Mouse (Mus musculus) forebrain, embryonic 10.5 days (tissue): ENCODE results near the gene Mest. TPM values are rescaled to one million over a fixed set of nuclear protein-coding genes. Genes with fewer than 3 reads are reported as not detected.

ENCODE experiments used
- DNase-seq: peaks from one replicate; pipeline ENCODE4 v3.0.0-alpha.2; 2017; ENCODE audit warnings: low spot score; ENCODE audit errors: extremely low spot score
- H3K27ac ChIP-seq: fragments of 300-500 bp; sonication (generic); 2 replicates; pipeline ENCODE4 v1.5.1; 2016; ENCODE audit warnings: mild to moderate bottlenecking
- H3K27me3 ChIP-seq: fragments of 300-500 bp; sonication (generic); 2 replicates; pipeline ENCODE4 v1.6.1; 2016; ENCODE audit warnings: mild to moderate bottlenecking; ENCODE audit not compliant: poor library complexity, severe bottlenecking
- H3K36me3 ChIP-seq: fragments of 300-500 bp; sonication (generic); replicated peaks from 2 replicates; pipeline ENCODE4 v1.6.1; 2016; ENCODE audit warnings: mild to moderate bottlenecking, moderate library complexity
- H3K4me1 ChIP-seq: fragments of 300-500 bp; sonication (generic); 2 replicates; pipeline ENCODE4 v1.6.1; 2016
- H3K4me3 ChIP-seq: fragments of 300-500 bp; sonication (generic); 2 replicates; pipeline ENCODE4 v1.5.1; 2016; ENCODE audit warnings: mild to moderate bottlenecking, moderate library complexity
- H3K9me3 ChIP-seq: fragments of 300-500 bp; sonication (generic); 2 replicates; pipeline ENCODE4 v1.6.1; 2016; ENCODE audit warnings: mild to moderate bottlenecking, moderate library complexity
- WGBS: fragments of 180-500 bp; shearing (Covaris S2); methylation state at CpG from one replicate; pipeline ENCODE4 v1.1.7; 2016; 5-methylcytosine and 5-hydroxymethylcytosine counted together
- polyA plus RNA-seq: library from polyadenylated mRNA; unstranded; fragments of >200 nt; fragmentation: Nextera tagmentation; extraction: Ambion mirVana; gene quantifications from 2 replicates; pipeline ENCODE4 v1.2.1, GENCODE M21; 2016

The Mest gene
- polyA plus RNA-seq, 1 experiment from 2014 or later, result 2,268 TPM

DNA sequence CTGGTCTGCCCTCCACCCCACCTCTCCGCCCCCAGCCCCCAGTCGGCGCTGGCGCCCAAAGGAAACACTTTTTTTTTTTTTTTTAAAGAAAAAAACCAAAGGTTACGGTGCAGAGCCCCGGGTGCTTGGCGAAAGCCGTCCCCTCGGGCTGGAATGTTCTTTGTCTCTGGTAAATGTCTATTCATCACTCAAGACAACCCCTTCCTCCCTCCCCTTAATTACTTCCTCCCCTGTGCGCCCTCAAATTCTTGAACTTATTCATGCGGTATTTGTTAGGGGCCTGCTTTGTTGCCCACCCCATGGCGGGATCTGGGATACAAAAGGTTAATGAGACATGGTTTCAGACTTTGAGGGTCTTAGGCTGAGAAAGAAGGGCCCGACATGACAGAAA is 13.0 kb downstream of the Mest start:
- WGBS, result 39% methylated on average over 13 of the region's 13 CpGs
- peaks cover 43% of the 10 kb centered on the region for H3K36me3 ChIP-seq
- peak overlapping the region; percentile 92 for H3K27ac ChIP-seq
- DNase-seq, result peak; percentile 70
- H3K9me3 ChIP-seq, result peaks cover 62% of the 10 kb centered on the region
- H3K4me1 ChIP-seq, result peaks cover 62% of the 10 kb centered on the region
- no peaks in the 10 kb centered on the region for H3K27me3 ChIP-seq
- H3K4me3 ChIP-seq, result peak overlapping the region; percentile 66

- H3K27ac ChIP-seq, result peak overlapping the region; percentile 92
- H3K4me1 ChIP-seq, result peaks cover 62% of the 10 kb centered on the region
- peak; percentile 82 for DNase-seq
- peak overlapping the region; percentile 66 for H3K4me3 ChIP-seq
- peaks cover 62% of the 10 kb centered on the region for H3K9me3 ChIP-seq
- H3K27me3 ChIP-seq, result no peaks in the 10 kb centered on the region
- WGBS, result 47% methylated on average over 29 of the region's 29 CpGs
- H3K36me3 ChIP-seq, result peaks cover 49% of the 10 kb centered on the region
Observed at GRCm38 (mm10) chr6:30736864-30737547, 13.7 kb downstream of the Mest start.

- Histone ChIP-seq H3K4me3 (peak overlapping the region; percentile 66), H3K36me3 (peaks cover 57% of the 10 kb centered on the region), H3K9me3 (peaks cover 62% of the 10 kb centered on the region), H3K4me1 (peaks cover 62% of the 10 kb centered on the region), H3K27me3 (no peaks in the 10 kb centered on the region), H3K27ac (peak overlapping the region; percentile 92)
- DNase-seq, result peak; percentile 80
- WGBS, result 54% methylated on average over 66 of the region's 66 CpGs
Observed at GRCm38 (mm10) chr6:30737548-30738463, 14.5 kb downstream of the Mest start.

GRCm38 (mm10) chr6:30738464-30739006 is 15.2 kb downstream of the Mest start:
- Histone ChIP-seq H3K27ac (peak overlapping the region; percentile 92), H3K9me3 (peaks cover 62% of the 10 kb centered on the region), H3K36me3 (peaks cover 64% of the 10 kb centered on the region), H3K4me1 (peaks cover 55% of the 10 kb centered on the region), H3K4me3 (peak overlapping the region; percentile 66), H3K27me3 (no peaks in the 10 kb centered on the region)
- DNase-seq, result no peak
- 43% methylated on average over 20 of the region's 20 CpGs for WGBS

DNA sequence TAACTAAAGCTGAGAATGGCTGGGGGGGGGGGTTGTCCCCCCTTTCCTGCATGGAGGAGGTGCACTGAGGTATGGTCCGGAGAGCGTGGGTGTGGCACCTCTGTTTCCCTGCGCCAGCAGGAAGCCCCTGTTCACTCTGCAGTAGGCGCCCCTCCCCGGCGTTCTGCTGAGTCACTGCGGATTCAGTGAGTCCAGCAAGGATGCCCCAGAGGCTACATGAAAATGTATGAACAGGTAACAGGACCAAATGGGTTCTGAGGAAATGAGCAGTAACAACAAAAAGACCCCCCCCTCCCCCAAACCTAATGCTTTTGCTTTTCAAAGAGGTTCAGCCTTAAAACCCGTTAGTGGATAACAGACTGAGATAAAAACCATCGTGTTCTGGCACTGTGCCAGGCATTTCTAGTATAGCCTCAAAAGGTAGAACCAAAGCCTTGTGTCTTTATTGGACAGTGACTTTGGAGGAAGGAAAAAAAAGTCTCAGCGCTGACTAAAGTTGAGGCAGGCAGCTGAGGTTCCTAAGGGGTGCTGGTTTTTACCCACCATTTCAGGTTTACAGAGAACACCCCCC is 15.9 kb downstream of the Mest start:
- Histone ChIP-seq H3K27ac (peak overlapping the region; percentile 92), H3K4me1 (peaks cover 48% of the 10 kb centered on the region), H3K36me3 (peaks cover 72% of the 10 kb centered on the region), H3K4me3 (peak overlapping the region; percentile 66), H3K27me3 (no peaks in the 10 kb centered on the region), H3K9me3 (peaks cover 62% of the 10 kb centered on the region)
- no peak for DNase-seq
- 47% methylated on average over 10 of the region's 10 CpGs for WGBS

DNA sequence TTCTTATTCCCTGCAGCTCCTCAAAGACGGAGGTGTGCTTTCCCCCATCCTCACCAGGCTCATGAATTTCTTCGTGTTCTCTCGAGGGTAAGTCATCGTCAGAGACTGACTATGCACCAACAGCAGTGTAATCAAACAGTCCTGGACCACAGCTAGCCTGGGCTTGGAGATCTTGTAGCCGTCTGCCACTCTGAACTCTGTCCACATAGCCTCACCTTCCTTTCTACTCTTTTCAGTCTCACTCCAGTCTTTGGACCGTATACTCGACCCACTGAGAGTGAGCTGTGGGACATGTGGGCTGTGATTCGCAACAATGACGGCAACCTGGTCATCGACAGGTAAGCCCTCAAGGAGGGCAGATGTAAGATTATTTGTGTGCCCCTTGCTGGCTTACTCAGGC is 21.5 kb downstream of the Mest start:
- Histone ChIP-seq H3K27me3 (no peaks in the 10 kb centered on the region), H3K27ac (no peak overlapping the region), H3K36me3 (peaks cover 100% of the 10 kb centered on the region), H3K4me1 (peaks cover 12% of the 10 kb centered on the region), H3K9me3 (peaks cover 9% of the 10 kb centered on the region; the same call in 1 of the 2 replicates), H3K4me3 (no peak overlapping the region)
- 86% methylated on average over 10 of the region's 10 CpGs for WGBS
- DNase-seq, result no peak

GRCm38 (mm10) chr6:30745591-30745990 is 22.2 kb downstream of the Mest start:
- H3K4me3 ChIP-seq, result no peak overlapping the region
- H3K27me3 ChIP-seq, result no peaks in the 10 kb centered on the region
- H3K36me3 ChIP-seq, result peaks cover 100% of the 10 kb centered on the region
- 86% methylated on average over 7 of the region's 7 CpGs for WGBS
- peaks cover 6% of the 10 kb centered on the region for H3K4me1 ChIP-seq
- peaks cover 1% of the 10 kb centered on the region; the same call in 1 of the 2 replicates for H3K9me3 ChIP-seq
- no peak overlapping the region for H3K27ac ChIP-seq
- no peak for DNase-seq

DNA sequence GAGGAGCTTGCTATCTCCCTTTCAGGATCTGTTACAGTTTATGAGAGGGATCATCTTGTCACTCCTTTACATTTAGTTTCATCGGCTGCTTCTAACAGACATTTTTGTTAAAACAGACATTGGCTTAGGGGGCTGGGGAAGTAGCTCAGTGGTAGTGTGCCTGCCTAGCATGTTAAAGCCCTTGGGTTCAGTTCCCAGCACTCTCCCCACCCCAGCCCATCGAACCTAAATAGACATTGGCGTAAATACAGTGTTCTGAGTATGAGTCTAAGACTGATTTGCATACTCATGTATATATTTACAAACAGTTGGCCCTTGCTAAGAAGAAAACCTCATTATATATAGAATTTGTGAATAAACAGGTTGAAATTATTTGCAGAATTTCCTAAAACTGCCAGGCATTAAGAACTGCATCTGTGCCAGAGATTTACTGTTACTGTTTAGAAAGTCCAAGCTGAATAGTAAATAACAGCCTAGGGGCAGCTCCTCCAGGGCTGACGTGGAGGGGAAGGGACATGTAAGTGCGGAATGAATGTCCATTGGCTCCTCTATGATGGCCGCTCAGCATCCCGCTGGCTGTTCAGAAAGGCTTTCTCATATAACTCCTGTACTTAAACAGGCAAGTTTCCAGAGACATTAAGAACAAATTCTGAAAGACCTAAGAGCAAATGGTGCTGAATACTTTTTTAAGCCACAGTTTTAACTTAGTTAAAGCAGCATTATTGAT is 24.4 kb downstream of the Mest start:
- DNase-seq, result no peak
- Histone ChIP-seq H3K4me1 (no peaks in the 10 kb centered on the region), H3K27ac (no peak overlapping the region), H3K27me3 (no peaks in the 10 kb centered on the region), H3K36me3 (peaks cover 83% of the 10 kb centered on the region), H3K9me3 (no peaks in the 10 kb centered on the region), H3K4me3 (no peak overlapping the region)
- WGBS, result 78% methylated on average over 7 of the region's 7 CpGs

DNA sequence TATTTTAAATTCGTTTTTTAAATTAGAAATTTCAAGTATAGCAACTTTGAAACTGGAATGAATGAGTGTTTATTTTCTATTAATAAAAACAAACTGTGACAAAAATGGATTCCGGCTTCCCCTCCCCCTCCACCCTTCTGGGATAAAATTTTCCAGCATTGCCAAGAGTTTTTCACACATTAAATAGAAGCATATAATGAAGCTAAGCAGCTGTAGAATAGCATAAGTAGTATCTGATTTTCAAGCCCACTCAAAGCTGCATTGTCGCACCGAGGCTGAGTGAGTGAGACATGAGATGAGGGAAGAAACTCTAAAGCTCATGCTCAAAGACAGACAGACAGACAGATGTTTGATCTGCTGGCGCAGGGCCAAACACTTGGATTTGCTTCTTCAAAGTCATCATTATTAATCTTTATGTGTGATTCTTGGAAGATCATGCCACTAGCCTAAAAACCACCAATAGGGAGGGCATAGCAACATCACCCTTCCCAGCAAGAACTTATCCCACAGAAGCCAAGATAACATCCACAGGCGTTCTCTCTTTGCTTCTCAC is 25.1 kb downstream of the Mest start:
- 79% methylated on average over 6 of the region's 6 CpGs for WGBS
- Histone ChIP-seq H3K36me3 (peaks cover 77% of the 10 kb centered on the region), H3K4me1 (no peaks in the 10 kb centered on the region), H3K27ac (no peak overlapping the region), H3K27me3 (no peaks in the 10 kb centered on the region), H3K4me3 (no peak overlapping the region), H3K9me3 (no peaks in the 10 kb centered on the region)
- DNase-seq, result no peak

DNA sequence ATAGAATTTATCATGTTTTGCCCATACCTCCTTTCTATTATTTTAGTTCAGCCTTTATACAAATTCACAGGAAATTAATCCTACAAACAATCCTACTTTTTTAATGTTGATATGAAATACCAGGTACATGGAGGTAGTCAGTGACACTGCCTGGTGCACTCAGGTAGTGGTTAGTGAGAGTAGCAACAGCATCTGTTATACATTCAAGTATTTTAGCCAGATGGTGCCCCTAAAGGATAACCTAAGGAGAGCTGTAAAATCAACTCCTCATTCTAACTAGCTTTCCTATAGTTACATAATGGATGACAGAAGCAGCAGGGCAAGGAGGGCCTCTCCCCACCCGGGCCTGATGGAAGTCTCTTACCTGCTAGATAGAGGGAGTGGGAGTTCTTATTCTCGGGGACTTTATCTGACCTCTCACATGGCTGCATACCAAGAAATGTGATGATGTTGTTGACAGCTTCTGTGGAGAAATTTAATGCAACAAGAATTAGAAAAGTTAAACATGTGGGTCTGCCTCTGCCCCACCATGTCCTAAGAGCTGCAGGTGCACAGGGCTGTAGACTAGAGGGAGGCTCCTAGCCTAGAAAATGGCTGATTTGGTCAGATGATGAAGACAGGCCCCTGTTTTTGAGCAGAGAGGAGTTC is 25.8 kb downstream of the Mest start:
- WGBS, result 50% methylated on average over 2 of the region's 2 CpGs

GRCm38 (mm10) chr6:30749892-30750291 is 26.5 kb downstream of the Mest start:
- DNase-seq, result no peak
- no peak overlapping the region for H3K4me3 ChIP-seq
- H3K36me3 ChIP-seq, result peaks cover 62% of the 10 kb centered on the region
- no peaks in the 10 kb centered on the region for H3K9me3 ChIP-seq
- H3K27me3 ChIP-seq, result no peaks in the 10 kb centered on the region
- H3K4me1 ChIP-seq, result no peaks in the 10 kb centered on the region
- 83% methylated on average over 1 of the region's 1 CpGs for WGBS
- H3K27ac ChIP-seq, result no peak overlapping the region

More for the DNA sequence above, 25.8 kb downstream of the Mest start:
- H3K4me1 ChIP-seq, result no peaks in the 10 kb centered on the region
- DNase-seq, result no peak
- no peaks in the 10 kb centered on the region for H3K9me3 ChIP-seq
- H3K4me3 ChIP-seq, result no peak overlapping the region
- no peaks in the 10 kb centered on the region for H3K27me3 ChIP-seq
- no peak overlapping the region for H3K27ac ChIP-seq
- H3K36me3 ChIP-seq, result peaks cover 70% of the 10 kb centered on the region
